Mouse (Mus musculus) layer of hippocampus, adult 2 months (tissue): ENCODE data around the gene Hsd17b7. TPM values are rescaled to one million over a fixed set of nuclear protein-coding genes. Genes with fewer than 3 reads are reported as not detected.

Experiments
- DNase-seq, 2 experiments: peaks; one replicate each; pipeline ENCODE4 v3.0.0; 2022; ENCODE audit warnings: low spot score in 2 of 2
- H3K27ac ChIP-seq: fragments of 200-600 bp; 2 replicates; pipeline ENCODE4 v1.8.1; 2022
- H3K4me3 ChIP-seq: fragments of 200-600 bp; 2 replicates; pipeline ENCODE4 v1.8.1; 2022; ENCODE audit warnings: mild to moderate bottlenecking
- CTCF ChIP-seq: fragments of 200-600 bp; conservative IDR thresholded peaks from 2 replicates; pipeline ENCODE4 v1.8.1; 2022; ENCODE audit warnings: antibody characterized with exemption, mild to moderate bottlenecking, moderate library complexity
- total RNA-seq, 2 experiments: library from RNA; stranded (reverse); gene quantifications; 2 replicates each; pipeline ENCODE4 v1.2.3; 2021

The Hsd17b7 gene
- total RNA-seq, 2 experiments from 2014 or later, result 13.1 to 15.9 TPM

- H3K27ac ChIP-seq, result peak overlapping the region; percentile 82
- DNase-seq, result no peak
- peak overlapping the region; percentile 18; the same call in 1 of the 2 replicates for H3K4me3 ChIP-seq
- no peak for TF ChIP-seq CTCF
Observed at GRCm38 (mm10) chr1:169927753-169928369, 41.2 kb downstream of the Hsd17b7 start.

- TF ChIP-seq CTCF, result no peak
- H3K27ac ChIP-seq, result no peak overlapping the region
Observed at GRCm38 (mm10) chr1:169924567-169924966, 44.5 kb downstream of the Hsd17b7 start.

GRCm38 (mm10) chr1:169921710-169922211, 47.3 kb downstream of the Hsd17b7 start:
- H3K4me3 ChIP-seq, result no peak overlapping the region
- TF ChIP-seq CTCF, result peak; percentile 98
- H3K27ac ChIP-seq, result no peak overlapping the region
- DNase-seq, result peak; percentile 30 to 53

More at GRCm38 (mm10) chr1:169924567-169924966, 44.5 kb downstream of the Hsd17b7 start:
- no peak for DNase-seq
- H3K4me3 ChIP-seq, result no peak overlapping the region

- peak; percentile 89 for TF ChIP-seq CTCF
- Histone ChIP-seq H3K4me3 (no peak overlapping the region), H3K27ac (no peak overlapping the region)
- DNase-seq, result peak; percentile 66 to 87
Observed at GRCm38 (mm10) chr1:169919211-169919610, 49.8 kb downstream of the Hsd17b7 start.

- peak; percentile 91 for TF ChIP-seq CTCF
- Histone ChIP-seq H3K27ac (peak overlapping the region; percentile 46; the same call in 1 of the 2 replicates), H3K4me3 (no peak overlapping the region)
- DNase-seq, result peak; percentile 71 to 85
Observed at GRCm38 (mm10) chr1:169917998-169918397, 51.0 kb downstream of the Hsd17b7 start.

- Histone ChIP-seq H3K4me3 (no peak overlapping the region), H3K27ac (peak overlapping the region; percentile 46; the same call in 1 of the 2 replicates)
- no peak for TF ChIP-seq CTCF
- no peak for DNase-seq
Observed at GRCm38 (mm10) chr1:169917115-169917796, 51.8 kb downstream of the Hsd17b7 start.

GRCm38 (mm10) chr1:169916659-169917058, 52.4 kb downstream of the Hsd17b7 start:
- TF ChIP-seq CTCF, result no peak
- peak overlapping the region; percentile 46; the same call in 1 of the 2 replicates for H3K27ac ChIP-seq
- DNase-seq, result no peak
- H3K4me3 ChIP-seq, result no peak overlapping the region

GRCm38 (mm10) chr1:169911526-169911925, 57.5 kb downstream of the Hsd17b7 start:
- H3K27ac ChIP-seq, result no peak overlapping the region
- no peak for DNase-seq
- no peak overlapping the region for H3K4me3 ChIP-seq
- TF ChIP-seq CTCF, result no peak

GRCm38 (mm10) chr1:169910751-169911150, 58.3 kb downstream of the Hsd17b7 start:
- no peak overlapping the region for H3K27ac ChIP-seq
- DNase-seq, result no peak
- TF ChIP-seq CTCF, result no peak
- H3K4me3 ChIP-seq, result no peak overlapping the region

- no peak overlapping the region for H3K4me3 ChIP-seq
- TF ChIP-seq CTCF, result no peak
- H3K27ac ChIP-seq, result no peak overlapping the region
- no peak for DNase-seq
Observed at GRCm38 (mm10) chr1:169909659-169910058, 59.4 kb downstream of the Hsd17b7 start.

GRCm38 (mm10) chr1:169909163-169909562, 59.9 kb downstream of the Hsd17b7 start:
- TF ChIP-seq CTCF, result no peak
- no peak for DNase-seq
- no peak overlapping the region for H3K27ac ChIP-seq
- H3K4me3 ChIP-seq, result no peak overlapping the region

GRCm38 (mm10) chr1:169900771-169901336, 68.2 kb downstream of the Hsd17b7 start:
- DNase-seq, result no peak
- H3K4me3 ChIP-seq, result no peak overlapping the region
- TF ChIP-seq CTCF, result no peak

More at GRCm38 (mm10) chr1:169900771-169901336, 68.2 kb downstream of the Hsd17b7 start:
- H3K27ac ChIP-seq, result no peak overlapping the region

Other genes starting within 250 kb of the Hsd17b7 start
- gene Rgs4, start 221.6 kb downstream of the Hsd17b7 start, total RNA-seq, result 100 to 1,000 TPM; 107 to 122 TPM
- 10 to 100 TPM; 23.9 to 25.8 TPM for gene Ccdc190, start 40.6 kb downstream of the Hsd17b7 start, total RNA-seq
- gene Ddr2, start 141.5 kb upstream of the Hsd17b7 start, total RNA-seq, result 1 to 10 TPM; 4.7 to 5.0 TPM
- gene Uap1, start 205.7 kb upstream of the Hsd17b7 start, total RNA-seq, result 10 to 100 TPM; 51.4 to 56.0 TPM
- 100 to 1,000 TPM; 142 to 143 TPM for gene Uhmk1, start 246.2 kb upstream of the Hsd17b7 start, total RNA-seq